Mouse (Mus musculus): ENCODE results near the gene Lhfpl2.

Lhfpl2 gene

GRCm38 (mm10) chr13:94239488-94239887 is 181.9 kb downstream of the Lhfpl2 start:
- DNase-seq, result no peak

- no peak for DNase-seq
Observed at GRCm38 (mm10) chr13:94240111-94240510, 182.5 kb downstream of the Lhfpl2 start.

- DNase-seq, result no peak
Observed at GRCm38 (mm10) chr13:94240873-94241272, 183.3 kb downstream of the Lhfpl2 start.

GRCm38 (mm10) chr13:94241892-94242524 is 184.4 kb downstream of the Lhfpl2 start:
- no peak for DNase-seq

- no peak for DNase-seq
Observed at GRCm38 (mm10) chr13:94242897-94243296, 185.3 kb downstream of the Lhfpl2 start.

Measured in layer of hippocampus, adult 9-11 months (tissue).